Mouse (Mus musculus) 3T3-L1 (cell line): ENCODE data around the gene C87499.

Experiments
- DNase-seq: peaks from one replicate; pipeline ENCODE4 v3.0.0-alpha.2; 2015; ENCODE audit warnings: low read depth, low spot score

Gene C87499

GRCm38 (mm10) chr4:88634311-88634710 is at the start of gene C87499:
C87499 (minus strand) TSS chr4:88634411.
- DNase-seq: no peak

- DNase-seq: no peak
These were observed 49.6 kb upstream of the C87499 start, which contains the start of gene Ifna2 for GRCm38 (mm10) chr4:88683812-88684211. Ifna2 (minus strand) TSS chr4:88683912.

- no peak for DNase-seq
These were observed 47.1 kb upstream of the C87499 start for GRCm38 (mm10) chr4:88681353-88681752.

- DNase-seq: peak; percentile 70
These were observed 46.2 kb upstream of the C87499 start for GRCm38 (mm10) chr4:88680362-88680761.

- DNase-seq: no peak
These were observed 42.6 kb upstream of the C87499 start, which contains the start of gene Ifna16 for GRCm38 (mm10) chr4:88676824-88677223. Ifna16 (minus strand) TSS chr4:88676924.

GRCm38 (mm10) chr4:88655461-88655860 is 21.2 kb upstream of the C87499 start:
- DNase-seq: no peak

GRCm38 (mm10) chr4:88653644-88654043 is 19.4 kb upstream of the C87499 start:
- DNase-seq: no peak

- no peak for DNase-seq
These were observed 10.1 kb upstream of the C87499 start, which contains the start of gene Ifna13 for GRCm38 (mm10) chr4:88644359-88644758. Ifna13 (minus strand) TSS chr4:88644459.

- peak; percentile 10 for DNase-seq
These were observed 8.3 kb upstream of the C87499 start for GRCm38 (mm10) chr4:88642526-88642925.

GRCm38 (mm10) chr4:88641077-88641831 is 7.0 kb upstream of the C87499 start:
- DNase-seq: peak; percentile 99

- no peak for DNase-seq
These were observed 6.5 kb upstream of the C87499 start for GRCm38 (mm10) chr4:88640704-88641076.

- no peak for DNase-seq
These were observed 30.9 kb downstream of the C87499 start, which contains the start of gene Ifna12 for GRCm38 (mm10) chr4:88603276-88603675. Ifna12 (minus strand) TSS chr4:88603376.

- DNase-seq: no peak
These were observed 41.9 kb downstream of the C87499 start, which contains the start of gene Ifna9 for GRCm38 (mm10) chr4:88592285-88592684. Ifna9 (minus strand) TSS chr4:88592385.
